Mouse (Mus musculus) monocyte, adult 5-6 weeks (primary cell): ENCODE results near the gene Alx1. TPM values are rescaled to one million over a fixed set of nuclear protein-coding genes. Genes with fewer than 3 reads are reported as not detected.

Experiments used
- total RNA-seq: library from RNA; stranded (forward); fragments of 200-1000, 200-491, 200-594 nt; gene quantifications from 3 replicates; pipeline ENCODE4 v1.2.3, GENCODE M21; 2017

The Alx1 gene
- total RNA-seq, 1 experiment from 2014 or later, result not detected

Other genes starting within 250 kb of the Alx1 start
- not detected in 3 replicates for gene Lrriq1, start 206.1 kb upstream of the Alx1 start, total RNA-seq